Comparison of ENCODE assay signal across 18 mouse cellular contexts in the genomic region with DNA sequence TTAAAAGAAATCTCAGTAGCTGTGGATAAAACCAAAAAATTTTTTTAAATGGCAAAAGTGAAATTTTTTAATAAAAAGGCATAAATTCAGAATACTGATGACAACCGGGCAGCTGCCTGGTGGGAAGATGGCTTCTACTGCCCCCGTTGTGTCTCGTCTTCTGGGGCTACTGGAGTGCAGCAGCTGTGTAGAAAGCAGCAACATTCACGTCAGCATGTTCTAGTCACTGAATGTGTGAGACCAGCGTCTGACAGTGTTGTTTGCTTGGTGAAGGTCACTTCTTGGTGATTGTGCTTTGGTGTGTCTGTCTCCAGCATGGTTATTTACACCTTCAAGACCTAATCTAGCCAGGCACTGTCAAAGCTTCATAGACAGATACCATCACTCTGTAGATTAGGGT. TPM values are rescaled to one million over a fixed set of nuclear protein-coding genes. Genes with fewer than 3 reads are reported as not detected.
DNase-seq lines count a peak whose midpoint lies in the region; ATAC-seq lines count a peak whose summit lies in the region.
"Had no signal": no experiment of that assay in that cellular context is flagged by ENCODE, and none has a peak within 500 bp of the region (broad histone marks: within the 10 kb centered on the region; RNA-seq: fewer than 3 reads in every experiment).

No protein-coding gene starts in this region.

- H3K27ac ChIP-seq in heart, embryonic 14.5 days (replicated peaks in 1 of 2; ENCODE audit: control insufficient read depth in 1 of 2, insufficient read depth in 1 of 2, low read depth in 2 of 2, low read length in 2 of 2), result peak overlapping the region in 1 of 2 experiments; percentile 64; a peak in 3 of 4 replicates
- no peak overlapping the region for H3K27ac ChIP-seq in intestine, embryonic 14.5 days (ENCODE audit: low read depth)
- H3K27ac ChIP-seq in intestine, embryonic 15.5 days, result no peak overlapping the region
- H3K27ac ChIP-seq in neural tube, embryonic 15.5 days (replicated peaks), result 0 out of 2 replicates have a peak overlapping the region, but pooled peaks have one; percentile 5
- H3K27ac ChIP-seq: forebrain, embryonic 15.5 days; neural tube, embryonic 12.5 days had no signal

- H3K9me3 ChIP-seq in heart, embryonic 14.5 days (ENCODE audit: control insufficient read depth, low read length), result no peaks in the 10 kb centered on the region
- H3K9me3 ChIP-seq in intestine, embryonic 14.5 days (ENCODE audit: control insufficient read depth, low read length), result no peaks in the 10 kb centered on the region
- no peaks in the 10 kb centered on the region for H3K9me3 ChIP-seq in intestine, embryonic 15.5 days
- H3K9me3 ChIP-seq in neural tube, embryonic 15.5 days (replicated peaks), result no peaks in the 10 kb centered on the region
- H3K9me3 ChIP-seq: forebrain, embryonic 15.5 days; neural tube, embryonic 12.5 days had no signal

- 0 out of 2 replicates have a peak overlapping the region, but pooled peaks have one; percentile 24 for H3K4me2 ChIP-seq in heart, embryonic 14.5 days (ENCODE audit: low read length)
- no peak overlapping the region for H3K4me2 ChIP-seq in intestine, embryonic 14.5 days (ENCODE audit: low read length)
- H3K4me2 ChIP-seq in intestine, embryonic 15.5 days (replicated peaks), result no peak overlapping the region
- no peak overlapping the region for H3K4me2 ChIP-seq in neural tube, embryonic 15.5 days
- H3K4me2 ChIP-seq: forebrain, embryonic 15.5 days; neural tube, embryonic 12.5 days had no signal

- no peaks in the 10 kb centered on the region for H3K27me3 ChIP-seq in heart, embryonic 14.5 days (ENCODE audit: control insufficient read depth, insufficient read depth, low read length)
- H3K27me3 ChIP-seq in intestine, embryonic 14.5 days (replicated peaks; ENCODE audit: control insufficient read depth, insufficient read depth, low read length), result no peaks in the 10 kb centered on the region
- H3K27me3 ChIP-seq in intestine, embryonic 15.5 days (replicated peaks), result no peaks in the 10 kb centered on the region
- H3K27me3 ChIP-seq in neural tube, embryonic 15.5 days (replicated peaks), result no peaks in the 10 kb centered on the region
- H3K27me3 ChIP-seq: forebrain, embryonic 15.5 days; neural tube, embryonic 12.5 days; Patski had no signal

- H3K4me3 ChIP-seq in heart, embryonic 14.5 days (ENCODE audit: control insufficient read depth in 1 of 2, insufficient read depth in 1 of 2, low read depth in 1 of 2, low read length in 2 of 2), result no peak overlapping the region
- no peak overlapping the region for H3K4me3 ChIP-seq in intestine, embryonic 14.5 days (ENCODE audit: low read depth, low read length)
- H3K4me3 ChIP-seq in intestine, embryonic 15.5 days (replicated peaks), result no peak overlapping the region
- no peak overlapping the region for H3K4me3 ChIP-seq in neural tube, embryonic 15.5 days (replicated peaks)
- H3K4me3 ChIP-seq: forebrain, embryonic 15.5 days; neural tube, embryonic 12.5 days had no signal

- no peak for ATAC-seq in heart, embryonic 14.5 days (ENCODE audit: insufficient number of reproducible peaks, insufficient read depth, low FRiP score, low read depth)
- no peak for ATAC-seq in intestine, embryonic 14.5 days (replicated peaks; ENCODE audit: low FRiP score, low TSS enrichment, low read depth)
- no peak for ATAC-seq in intestine, embryonic 15.5 days
- no peak for ATAC-seq in neural tube, embryonic 15.5 days (ENCODE audit: low FRiP score)
- ATAC-seq: forebrain, embryonic 15.5 days; liver, postnatal 0 days; Patski had no signal

- WGBS in heart, embryonic 14.5 days, result 40% methylated on average over 5 of the region's 5 CpGs
- WGBS in intestine, embryonic 14.5 days, result 63% methylated on average over 5 of the region's 5 CpGs
- WGBS in intestine, embryonic 15.5 days, result 73% methylated on average over 5 of the region's 5 CpGs
- WGBS in neural tube, embryonic 15.5 days, result 63% methylated on average over 5 of the region's 5 CpGs

- no peaks in the 10 kb centered on the region for H3K36me3 ChIP-seq in heart, embryonic 14.5 days (ENCODE audit: control insufficient read depth, insufficient read depth, low read length)
- no peaks in the 10 kb centered on the region for H3K36me3 ChIP-seq in intestine, embryonic 14.5 days (ENCODE audit: control insufficient read depth, insufficient read depth, low read length)
- no peaks in the 10 kb centered on the region for H3K36me3 ChIP-seq in intestine, embryonic 15.5 days
- H3K36me3 ChIP-seq in neural tube, embryonic 15.5 days, result no peaks in the 10 kb centered on the region
- H3K36me3 ChIP-seq: forebrain, embryonic 15.5 days; neural tube, embryonic 12.5 days had no signal

- DNase-seq in heart, adult 9 months (ENCODE audit: low spot score in 2 of 2), result no peak
- peak; percentile 35 for DNase-seq in intestine, embryonic 14.5 days (ENCODE audit: low spot score)
- no peak for DNase-seq in neural tube, embryonic 10.5 days (ENCODE audit: extremely low spot score, low spot score)
- no peak for DNase-seq in layer of hippocampus, postnatal 25 days (ENCODE audit: extremely low spot score in 1 of 2, low spot score in 1 of 2)
- DNase-seq: adrenal gland, postnatal 14 days; cerebellum, adult 11 months; cerebellum, postnatal 10 days; gastrocnemius, postnatal 36 days; kidney, postnatal 25 days; liver, postnatal 0 days; lung, postnatal 10 days; right cerebral cortex, adult 18-20 months had no signal

- 0 out of 2 replicates have a peak overlapping the region, but pooled peaks have one; percentile 21 for H3K9ac ChIP-seq in heart, embryonic 14.5 days (ENCODE audit: low read length)
- H3K9ac ChIP-seq in intestine, embryonic 14.5 days (ENCODE audit: low read length), result no peak overlapping the region
- no peak overlapping the region for H3K9ac ChIP-seq in intestine, embryonic 15.5 days
- H3K9ac ChIP-seq in neural tube, embryonic 15.5 days (replicated peaks), result no peak overlapping the region
- H3K9ac ChIP-seq: forebrain, embryonic 15.5 days; liver, postnatal 0 days; neural tube, embryonic 12.5 days had no signal

- H3K4me1 ChIP-seq in heart, embryonic 14.5 days (ENCODE audit: control insufficient read depth in 2 of 2, insufficient read depth in 2 of 2, low read length in 2 of 2), result peaks cover 12 to 29% of the 10 kb centered on the region in 2 experiments
- H3K4me1 ChIP-seq in intestine, embryonic 14.5 days (replicated peaks; ENCODE audit: control insufficient read depth, insufficient read depth, low read length), result peaks cover 9% of the 10 kb centered on the region; the same call in 1 of the 2 replicates
- peaks cover 9% of the 10 kb centered on the region for H3K4me1 ChIP-seq in intestine, embryonic 15.5 days (replicated peaks)
- peaks cover 14% of the 10 kb centered on the region for H3K4me1 ChIP-seq in neural tube, embryonic 15.5 days
- H3K4me1 ChIP-seq: forebrain, embryonic 15.5 days; neural tube, embryonic 12.5 days had no signal

RNA-seq across cellular contexts. Expression of a gene that starts 56.3 kb away (rescaled TPM):
- polyA plus RNA-seq in heart, embryonic 14.5 days (2014; fragmentation: Nextera tagmentation; extraction: Ambion mirVana), result 4.2 and 4.4 TPM in 2 replicates
- polyA plus RNA-seq in intestine, embryonic 14.5 days (2014; fragmentation: Nextera tagmentation; extraction: Ambion mirVana), result 10.0 and 10.3 TPM in 2 replicates
- 7.8 and 8.4 TPM in 2 replicates for polyA plus RNA-seq in intestine, embryonic 15.5 days (2015; fragmentation: Nextera tagmentation; extraction: Ambion mirVana)
- polyA plus RNA-seq in neural tube, embryonic 15.5 days (2015; fragmentation: Nextera tagmentation; extraction: Ambion mirVana), result 1.4 and 3.6 TPM in 2 replicates
- under 1 TPM in 1 of 2 experiments, not detected in 1; 0.30 TPM for total RNA-seq in layer of hippocampus, postnatal 25 days (2021)

RNA-seq across cellular contexts. Expression of a gene that starts 57.3 kb away (rescaled TPM):
- 11.1 and 11.2 TPM in 2 replicates for polyA plus RNA-seq in heart, embryonic 14.5 days (2014; fragmentation: Nextera tagmentation; extraction: Ambion mirVana)
- polyA plus RNA-seq in intestine, embryonic 14.5 days (2014; fragmentation: Nextera tagmentation; extraction: Ambion mirVana), result 12.5 and 17.9 TPM in 2 replicates
- polyA plus RNA-seq in intestine, embryonic 15.5 days (2015; fragmentation: Nextera tagmentation; extraction: Ambion mirVana), result 11.6 and 13.7 TPM in 2 replicates
- polyA plus RNA-seq in neural tube, embryonic 15.5 days (2015; fragmentation: Nextera tagmentation; extraction: Ambion mirVana), result 10.3 and 10.7 TPM in 2 replicates
- total RNA-seq in layer of hippocampus, postnatal 25 days (2021), result 10 to 100 TPM; 24.6 to 29.9 TPM
